Mouse (Mus musculus) olfactory bulb, adult 2 months (tissue): ENCODE measurements at regions not wholly inside any gene's neighbourhood (a gene's known extent, or its start where the extent isn't known, plus 50 kb on each side); places are given as distances from the start of the nearest gene placed in this dataset.

Source experiments
- CTCF ChIP-seq: fragments of 200-500 bp; IDR thresholded peaks from 2 replicates; pipeline ENCODE4 v1.5.1; 2012; ENCODE audit warnings: low read depth, mild to moderate bottlenecking, low read length, moderate library complexity; ENCODE audit not compliant: insufficient read depth
- POLR2A ChIP-seq: fragments of 200-500 bp; IDR thresholded peaks from 2 replicates; pipeline ENCODE4 v1.6.1; 2012; ENCODE audit warnings: mild to moderate bottlenecking, low read depth, low read length, moderate library complexity; ENCODE audit not compliant: insufficient read depth

DNA sequence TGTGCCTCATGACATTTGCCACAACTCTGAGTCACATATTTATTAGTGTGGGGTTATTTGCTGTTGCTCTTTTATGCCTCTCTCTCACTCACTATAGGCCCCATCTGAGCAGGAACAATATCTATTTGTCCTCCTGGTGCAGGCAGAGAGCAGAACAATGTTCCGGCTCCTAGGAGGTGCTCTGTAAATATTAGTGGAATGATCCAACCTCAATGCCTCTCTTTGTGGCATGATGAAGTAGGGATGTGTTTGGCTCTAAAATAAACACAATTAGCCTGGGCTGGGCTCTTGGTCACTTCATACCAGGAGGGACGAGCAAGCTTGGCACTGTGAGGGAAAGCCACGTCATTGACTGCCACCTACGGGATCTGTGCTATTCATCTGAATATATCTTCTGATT lies 224.8 kb upstream of the Arid1b start:
- TF ChIP-seq POLR2A = no peak
- TF ChIP-seq CTCF = no peak
